Mouse (Mus musculus) erythroid progenitor cell, adult 5-6 weeks (primary cell): ENCODE data around the gene Irf6. TPM values are rescaled to one million over a fixed set of nuclear protein-coding genes. Genes with fewer than 3 reads are reported as not detected.
A peak's percentile ranks its signal among the peaks of the same experiment; 100 is the strongest.

Experiments used
- ATAC-seq: replicated peaks from 2 replicates; pipeline ENCODE4 v1.8.0; 2016; ENCODE audit warnings: moderate number of reproducible peaks, mild to moderate bottlenecking, moderate TSS enrichment, inconsistent platforms; ENCODE audit not compliant: poor library complexity, low FRiP score, severe bottlenecking
- total RNA-seq, 2 experiments: library from RNA; stranded (forward) in 1 of 2; stranded (reverse) in 1 of 2; fragments of 150-400 nt in 1 of 2; fragments of 186-747, 209-891 nt in 1 of 2; gene quantifications; 2 replicates each; pipeline versions ENCODE4 v1.2.3 to v1.2.4; 2015 to 2017; ENCODE audit warnings: low replicate concordance in 2 of 2

Irf6 gene
- total RNA-seq, 2 experiments from 2014 or later = not detected

DNA sequence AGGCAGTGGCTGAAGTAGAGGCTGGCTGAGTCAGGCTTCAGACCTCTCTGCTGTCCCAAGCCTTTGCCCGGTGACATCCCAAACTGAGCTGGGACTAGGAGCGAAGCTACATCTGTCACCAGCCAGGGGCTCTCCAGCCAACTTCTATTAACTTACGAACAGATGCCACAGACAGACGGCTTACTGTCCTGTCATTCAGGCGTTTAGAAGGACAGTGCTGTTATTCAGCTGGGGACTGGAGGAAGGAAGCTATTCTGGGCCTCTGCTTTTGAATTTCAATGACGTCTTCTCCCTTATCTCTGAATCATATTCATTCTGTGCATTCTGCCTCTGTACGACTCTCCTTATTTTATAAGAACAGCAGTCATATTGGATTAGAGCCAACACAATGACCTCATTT is 1.8 kb upstream of the Irf6 start:
- no peak for ATAC-seq

DNA sequence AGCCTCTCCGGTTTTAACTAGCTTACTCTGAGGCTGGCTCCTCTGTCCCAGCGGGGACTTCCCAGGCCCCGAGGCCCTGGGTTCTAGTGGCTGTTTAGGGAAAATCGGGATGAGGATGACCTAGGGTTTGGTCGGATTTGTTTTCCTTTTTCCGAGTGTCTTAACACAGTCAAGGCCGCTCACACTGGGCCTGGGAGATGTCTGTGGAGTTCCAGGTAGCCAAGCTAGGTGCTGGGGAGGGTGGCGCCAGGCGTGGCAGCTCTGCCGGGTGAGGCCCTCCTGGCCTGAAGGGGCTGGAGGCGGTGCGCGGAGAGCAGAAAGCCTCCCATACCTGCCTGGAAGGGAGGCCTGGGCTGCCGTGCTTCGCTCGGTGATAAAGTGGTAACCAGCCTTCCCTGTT is 650 bp downstream of the Irf6 start:
- no peak for ATAC-seq

DNA sequence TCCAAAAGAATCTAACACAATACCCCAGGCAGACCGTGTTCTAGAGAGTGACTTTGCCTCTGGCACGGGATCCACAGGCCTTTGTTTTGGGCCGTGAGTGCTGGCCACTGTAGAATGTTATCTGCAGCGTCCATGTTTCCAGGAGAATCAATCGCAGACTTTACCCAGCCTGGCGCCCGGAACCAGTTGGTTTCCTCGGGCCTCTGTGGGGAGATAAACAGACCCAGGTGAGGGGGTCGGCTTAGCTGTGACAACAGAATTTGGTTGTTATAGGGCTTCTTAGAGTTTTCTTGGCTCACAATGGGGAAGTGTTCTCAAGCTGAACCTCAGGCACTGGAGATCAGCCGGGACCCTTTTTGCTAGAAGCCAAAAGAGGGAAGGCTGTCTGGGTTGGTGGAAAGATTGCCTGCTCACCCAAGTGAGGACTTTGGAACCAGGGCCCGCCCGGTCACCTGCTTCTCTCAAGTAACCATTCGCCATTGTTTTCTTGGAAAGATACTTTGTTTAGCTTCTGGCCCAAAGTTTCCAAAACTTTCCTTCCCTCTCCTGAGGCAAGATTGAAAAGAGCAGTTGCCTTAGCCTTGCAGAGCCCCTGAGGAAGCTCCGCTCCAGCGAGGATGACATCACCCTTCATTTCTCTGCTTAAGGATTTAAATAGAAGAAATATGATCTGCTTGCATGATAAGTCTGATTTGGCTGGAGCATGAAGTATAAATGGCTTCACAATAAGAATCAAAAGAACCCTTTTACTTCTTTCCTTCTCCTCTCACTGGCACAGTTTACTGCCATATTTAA is 3.6 kb downstream of the Irf6 start:
- no peak for ATAC-seq

DNA sequence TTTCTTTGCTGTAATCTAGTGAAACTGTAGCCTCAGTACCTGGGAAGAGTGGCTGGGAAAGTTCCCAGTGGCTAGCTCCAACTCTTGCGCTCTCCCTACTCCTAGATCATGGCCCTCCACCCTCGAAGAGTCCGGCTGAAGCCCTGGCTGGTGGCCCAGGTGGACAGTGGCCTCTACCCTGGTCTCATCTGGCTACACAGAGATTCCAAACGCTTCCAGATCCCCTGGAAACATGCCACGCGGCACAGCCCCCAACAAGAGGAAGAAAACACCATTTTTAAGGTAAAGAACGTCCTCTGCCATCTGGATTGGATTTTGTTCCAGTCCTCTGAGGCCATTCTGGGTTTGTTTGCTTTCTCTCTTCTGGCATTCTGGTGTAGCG is 4.2 kb downstream of the Irf6 start:
- no peak for ATAC-seq

DNA sequence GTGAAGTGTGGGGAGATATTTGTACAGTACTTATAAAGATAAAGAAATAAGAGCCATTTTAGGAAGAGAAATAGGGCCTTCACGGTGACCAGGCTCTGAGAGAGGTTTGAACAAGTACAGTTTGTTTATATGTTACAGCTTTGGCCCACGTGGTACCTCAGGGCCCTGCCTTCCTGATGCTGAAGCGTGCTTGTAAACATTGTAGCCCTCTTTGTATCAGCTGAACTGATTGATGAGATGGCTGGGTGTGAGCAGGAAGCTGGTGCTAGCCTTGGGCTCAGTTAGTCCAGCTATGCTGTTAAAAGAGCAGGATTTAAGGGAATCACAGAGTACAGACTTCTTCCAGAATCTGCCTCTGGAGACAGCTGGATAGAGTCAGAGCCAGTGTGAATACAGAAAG is 6.3 kb downstream of the Irf6 start:
- ATAC-seq = no peak

DNA sequence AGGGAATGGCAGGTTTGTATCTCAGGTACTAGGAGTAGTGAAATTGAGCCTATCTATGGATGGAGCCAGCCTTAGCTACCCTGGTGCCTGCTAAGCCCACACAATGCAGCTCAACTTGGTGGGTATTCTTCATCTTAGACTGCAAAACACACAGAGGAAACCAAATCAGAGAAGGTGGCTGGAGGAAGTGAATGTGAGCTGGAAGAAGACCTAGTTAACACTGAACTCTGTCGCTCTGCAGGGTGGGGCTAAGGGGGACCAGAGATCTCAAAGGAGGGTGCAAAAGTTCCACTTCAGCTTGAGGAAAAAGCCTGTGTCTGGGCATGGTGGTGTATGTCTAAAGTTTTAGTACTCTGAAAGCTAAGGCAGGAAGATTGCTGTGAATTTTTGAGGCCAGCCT is 6.7 kb downstream of the Irf6 start:
- no peak for ATAC-seq

DNA sequence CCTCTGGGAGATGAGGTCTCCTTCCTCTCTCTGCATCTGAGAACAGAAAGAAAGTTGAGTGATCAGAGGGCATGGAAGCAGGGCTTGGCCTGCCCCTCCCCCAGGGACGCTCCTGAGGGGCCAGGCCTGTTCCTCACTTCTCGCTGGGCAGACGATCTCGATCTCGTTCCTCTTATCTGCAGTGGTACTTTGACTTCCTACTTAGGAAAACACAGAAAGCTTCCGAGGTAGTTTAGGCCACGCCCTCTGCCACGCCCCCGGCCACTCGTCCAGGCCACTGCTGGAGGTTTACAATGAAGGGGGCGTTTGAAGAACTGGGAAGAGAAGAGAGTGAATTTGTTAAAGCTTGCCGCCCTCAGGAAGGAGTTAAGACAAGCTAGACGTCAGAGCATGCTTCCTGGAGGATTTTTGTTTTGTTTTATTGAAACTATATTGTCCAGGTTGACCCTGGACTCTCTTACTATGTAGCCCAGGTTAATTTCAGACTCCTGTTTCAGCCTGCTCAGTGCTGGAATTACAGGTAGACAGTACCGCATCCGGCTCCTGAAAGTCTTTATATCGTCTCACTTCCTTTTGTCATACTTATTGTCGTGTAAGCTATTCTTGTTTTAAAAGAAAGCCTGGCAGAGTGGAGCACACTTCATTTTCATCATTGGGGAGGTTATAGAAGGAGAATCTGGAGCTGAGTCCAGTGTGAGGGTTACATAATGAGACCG is 7.6 kb downstream of the Irf6 start:
- no peak for ATAC-seq

DNA sequence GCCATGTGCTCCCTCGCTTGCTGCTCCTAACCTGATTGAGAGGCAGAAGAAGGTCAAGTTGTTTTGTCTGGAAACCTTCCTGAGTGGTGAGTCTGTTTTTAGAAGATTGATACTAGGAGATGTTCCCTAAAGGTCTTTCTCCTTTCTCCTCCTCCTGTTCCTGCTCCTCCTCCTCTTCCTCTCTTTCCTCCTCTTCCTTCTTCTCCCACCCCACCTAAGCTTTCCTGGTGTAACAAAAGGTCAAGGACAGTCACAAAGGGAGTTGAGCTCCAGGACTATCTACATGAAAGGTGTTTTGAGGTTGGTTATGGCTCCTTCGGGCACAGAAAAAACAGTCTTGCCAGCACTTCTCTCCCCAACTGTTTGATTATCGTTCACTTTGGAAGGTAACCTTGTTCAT is 14.8 kb downstream of the Irf6 start, which contains the start of gene A130010J15Rik:
Gene A130010J15Rik (plus strand): TSS at position 301 of the 400 bp plus-strand sequence.
- ATAC-seq = no peak

DNA sequence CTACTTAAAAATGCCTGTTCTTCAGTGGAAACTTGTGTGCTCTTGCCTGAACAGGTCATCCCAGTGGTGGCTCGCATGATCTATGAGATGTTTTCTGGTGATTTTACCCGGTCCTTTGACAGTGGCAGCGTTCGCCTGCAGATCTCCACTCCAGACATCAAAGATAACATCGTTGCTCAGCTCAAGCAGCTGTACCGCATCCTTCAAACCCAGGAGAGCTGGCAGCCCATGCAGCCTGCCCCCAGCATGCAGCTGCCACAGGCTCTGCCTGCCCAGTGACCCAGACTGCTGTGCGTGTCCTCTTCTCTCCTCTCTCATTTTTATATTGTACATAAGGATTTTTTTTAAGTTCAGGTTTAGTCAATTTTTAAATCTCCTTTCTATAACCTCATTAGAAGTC is 16.3 kb downstream of the Irf6 start:
- ATAC-seq = no peak

DNA sequence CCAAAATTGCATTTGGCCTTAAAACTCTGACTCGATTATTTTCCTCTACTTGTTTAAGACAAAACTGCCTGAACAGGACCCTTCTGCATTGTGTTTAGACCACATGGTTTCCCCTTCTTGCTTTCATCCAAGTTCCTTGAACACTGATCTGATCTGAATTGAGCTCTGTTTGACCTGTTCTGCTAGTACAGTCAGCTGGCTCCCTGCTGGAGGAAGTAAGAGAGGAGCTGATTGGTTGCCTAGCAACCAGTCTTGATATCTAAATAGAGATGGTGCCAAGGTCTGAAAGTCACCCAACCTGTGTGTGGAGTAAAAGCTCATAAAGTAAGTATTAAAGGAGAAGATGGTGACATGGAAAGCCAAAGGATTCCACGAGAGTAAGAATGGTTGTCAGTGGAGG is 16.9 kb downstream of the Irf6 start:
- no peak for ATAC-seq

DNA sequence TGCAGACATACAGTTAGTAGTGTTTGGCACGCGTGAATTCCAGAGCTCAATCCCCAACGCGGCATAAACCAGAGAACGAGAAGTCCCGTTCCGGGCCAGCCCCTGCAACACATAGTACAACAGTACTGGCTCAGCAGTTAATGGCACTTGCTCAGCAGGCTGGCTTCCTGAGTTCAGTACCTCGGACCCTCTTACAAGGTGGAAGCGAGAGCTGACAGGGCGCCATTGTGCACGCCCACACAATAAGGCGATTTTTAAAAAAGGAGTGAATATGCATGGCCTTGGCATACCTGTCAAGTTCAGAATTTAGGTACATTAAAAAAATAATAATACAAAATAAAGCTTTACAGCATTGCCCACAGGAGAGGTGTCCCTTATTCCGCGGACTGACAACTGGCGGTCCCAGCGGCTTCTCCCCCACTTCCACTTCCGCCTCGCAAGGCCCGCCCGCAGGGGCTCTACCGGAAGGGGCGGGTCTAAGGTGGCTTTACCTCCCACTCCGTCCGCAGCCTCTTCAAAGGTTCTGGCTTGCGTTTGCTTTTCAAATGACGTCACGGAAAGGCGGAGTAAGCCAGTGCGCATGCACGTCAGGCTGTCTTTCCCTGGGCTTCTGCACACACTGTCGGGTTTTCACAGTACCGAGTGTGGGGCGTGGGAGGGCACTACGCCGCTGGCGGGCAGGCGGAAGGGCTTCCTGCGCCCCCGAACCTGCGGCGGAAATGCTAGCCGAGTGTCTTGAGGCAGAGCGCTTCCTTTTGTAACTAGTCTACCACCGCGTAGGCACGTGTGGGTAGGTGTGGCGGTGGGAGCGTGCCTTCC is 20.3 kb downstream of the Irf6 start:
- ATAC-seq = peak; percentile 97

DNA sequence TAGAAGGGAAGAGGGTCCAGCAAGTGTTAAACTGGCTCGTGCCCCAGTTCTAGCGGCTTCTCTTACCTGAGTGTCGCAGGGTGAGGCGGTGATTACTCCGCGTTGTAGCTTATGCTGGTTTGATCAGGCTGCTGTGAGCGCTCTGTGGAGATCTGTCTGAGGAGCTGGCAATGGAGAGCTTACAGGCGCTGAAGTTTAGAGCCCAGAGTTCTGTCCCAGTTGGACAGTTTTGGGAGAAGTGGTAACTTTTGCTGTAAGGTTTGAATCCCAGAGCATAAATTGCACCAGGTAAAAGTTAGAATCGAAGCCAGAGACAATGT is 20.9 kb downstream of the Irf6 start:
- ATAC-seq = no peak

DNA sequence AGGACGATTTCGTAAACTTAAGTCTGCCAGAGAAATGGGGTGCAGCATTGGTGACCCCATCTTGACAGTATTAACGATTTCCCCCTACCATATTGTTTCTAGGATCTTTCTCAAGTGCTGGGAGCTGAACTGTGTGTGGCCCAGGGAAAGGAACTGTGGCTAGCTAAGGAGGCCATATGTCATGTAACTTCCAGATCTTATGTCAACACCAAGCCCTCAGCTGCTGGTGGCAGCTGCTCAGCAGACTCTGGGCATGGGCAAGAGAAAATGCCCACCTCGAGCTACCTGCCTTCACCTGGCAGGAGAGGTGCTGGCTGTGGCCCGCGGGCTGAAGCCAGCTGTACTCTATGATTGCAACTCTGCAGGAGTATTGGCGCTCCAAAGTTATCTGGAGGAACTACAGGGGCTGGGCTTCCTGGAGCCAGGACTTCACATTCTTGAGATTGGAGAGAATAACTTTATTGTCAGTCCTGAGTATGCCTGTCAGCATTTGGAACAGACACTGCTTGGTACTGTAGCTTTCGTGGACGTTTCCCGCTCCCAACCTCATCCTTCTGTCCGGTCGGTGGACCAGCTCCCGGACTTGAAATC is 21.3 kb downstream of the Irf6 start:
- no peak for ATAC-seq

DNA sequence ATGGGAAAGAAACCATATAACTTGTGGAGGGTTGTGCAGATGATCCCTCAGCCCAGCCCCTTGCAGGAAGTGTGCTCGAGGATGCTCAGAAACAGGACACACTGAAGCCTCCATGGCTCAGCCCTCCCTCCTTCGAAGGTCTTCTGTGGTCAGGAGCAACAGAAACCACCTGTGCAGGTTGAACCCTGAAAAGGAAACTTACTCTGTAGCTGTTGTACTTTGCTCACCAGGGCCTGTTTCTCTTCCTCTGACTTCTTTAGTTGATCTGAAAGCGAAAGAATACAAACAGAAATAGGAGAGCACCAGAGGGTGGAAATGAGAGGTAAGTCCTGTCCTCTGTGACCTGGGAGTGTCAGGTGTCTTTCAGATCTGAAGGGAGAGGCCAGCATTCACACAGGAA is 28.2 kb downstream of the Irf6 start:
- ATAC-seq = no peak

DNA sequence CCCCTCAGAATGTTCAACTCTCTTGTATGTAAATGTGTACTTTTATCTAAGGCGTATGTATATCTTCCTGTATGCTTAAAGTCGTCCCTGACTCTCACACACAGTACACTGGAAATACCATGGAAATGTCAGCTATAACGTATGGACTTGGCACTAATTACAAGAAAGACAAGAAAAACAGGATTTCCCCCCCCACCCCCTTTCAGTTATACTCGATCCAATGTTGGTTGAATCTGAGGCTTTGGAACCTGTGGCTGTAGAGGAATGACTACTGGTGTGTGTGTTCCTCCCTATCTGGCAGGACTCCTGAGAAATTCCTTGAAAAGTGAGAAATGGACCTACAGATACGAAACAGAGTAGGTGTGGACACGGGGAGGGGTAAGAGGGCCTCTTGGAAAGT is 35.3 kb downstream of the Irf6 start:
- ATAC-seq = no peak

DNA sequence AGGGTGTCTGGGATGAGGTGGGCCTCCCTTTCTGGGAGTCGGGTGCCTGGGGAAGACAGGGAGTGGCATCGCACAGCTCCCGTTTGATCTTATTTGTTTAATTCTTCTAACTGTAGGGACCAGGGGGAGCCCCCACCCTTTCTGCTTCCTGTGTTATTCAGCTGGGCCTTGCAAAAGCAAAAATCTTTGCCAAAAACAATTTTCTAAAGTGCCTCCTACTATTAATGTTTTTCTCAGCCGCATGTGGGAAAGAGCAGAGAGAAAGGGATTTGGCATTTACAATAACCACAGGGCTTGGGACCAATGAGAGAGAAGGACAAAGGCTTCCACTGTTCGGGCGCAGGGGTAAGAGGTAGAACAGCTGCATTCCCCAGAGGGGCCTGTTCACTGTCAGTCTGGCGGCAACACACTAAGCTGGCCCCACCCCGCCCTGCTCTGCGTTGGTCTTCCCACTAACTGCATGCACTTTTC is 36.3 kb downstream of the Irf6 start:
- ATAC-seq = no peak

DNA sequence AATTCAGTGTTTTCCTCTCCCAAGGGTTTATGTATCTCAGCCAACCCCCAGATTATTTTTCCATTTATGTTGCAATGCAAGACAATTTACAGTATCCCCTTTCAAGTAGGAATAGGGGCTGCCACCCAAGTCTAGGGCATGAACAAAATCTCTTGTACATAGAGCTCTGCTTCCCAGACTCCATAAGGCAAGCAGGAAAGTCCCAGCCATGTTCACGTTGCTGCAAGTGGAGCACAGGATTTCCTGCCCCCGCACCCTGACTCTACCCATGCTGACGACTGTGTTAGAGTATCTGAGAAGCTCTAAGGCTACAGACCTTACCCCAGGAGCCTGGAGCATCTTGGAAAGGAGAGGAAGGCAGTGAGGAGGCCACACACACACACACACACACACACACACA is 36.9 kb downstream of the Irf6 start:
- ATAC-seq = no peak

DNA sequence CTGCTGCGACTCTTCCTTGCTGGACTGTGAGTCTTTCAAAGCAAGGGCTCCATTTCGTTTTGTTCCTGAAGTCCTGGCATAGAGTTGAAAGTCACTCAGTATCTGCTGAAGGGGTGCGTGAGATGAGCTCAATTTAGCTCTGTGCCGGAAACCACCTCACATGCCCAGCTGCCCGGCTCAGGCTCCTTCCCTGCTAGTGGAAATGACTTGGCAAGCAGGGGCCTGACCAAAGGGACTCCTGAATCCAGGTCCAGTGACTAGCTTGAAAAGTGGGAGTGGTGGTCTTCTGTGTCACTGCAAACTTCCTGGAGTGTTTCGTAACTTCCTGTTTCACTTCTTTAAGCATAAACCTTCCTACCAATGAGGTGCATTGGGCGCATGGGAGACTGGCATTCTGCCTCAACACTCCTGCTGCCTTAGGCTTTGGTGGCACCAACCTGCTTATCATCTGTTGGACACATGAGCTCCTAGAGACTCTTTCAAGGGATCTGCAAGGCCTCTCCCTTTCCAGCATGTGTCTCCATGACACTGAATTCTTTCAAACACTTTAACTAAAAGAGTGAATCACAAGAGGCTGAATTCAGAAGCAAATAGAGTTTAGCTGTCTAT is 38.9 kb downstream of the Irf6 start:
- no peak for ATAC-seq

DNA sequence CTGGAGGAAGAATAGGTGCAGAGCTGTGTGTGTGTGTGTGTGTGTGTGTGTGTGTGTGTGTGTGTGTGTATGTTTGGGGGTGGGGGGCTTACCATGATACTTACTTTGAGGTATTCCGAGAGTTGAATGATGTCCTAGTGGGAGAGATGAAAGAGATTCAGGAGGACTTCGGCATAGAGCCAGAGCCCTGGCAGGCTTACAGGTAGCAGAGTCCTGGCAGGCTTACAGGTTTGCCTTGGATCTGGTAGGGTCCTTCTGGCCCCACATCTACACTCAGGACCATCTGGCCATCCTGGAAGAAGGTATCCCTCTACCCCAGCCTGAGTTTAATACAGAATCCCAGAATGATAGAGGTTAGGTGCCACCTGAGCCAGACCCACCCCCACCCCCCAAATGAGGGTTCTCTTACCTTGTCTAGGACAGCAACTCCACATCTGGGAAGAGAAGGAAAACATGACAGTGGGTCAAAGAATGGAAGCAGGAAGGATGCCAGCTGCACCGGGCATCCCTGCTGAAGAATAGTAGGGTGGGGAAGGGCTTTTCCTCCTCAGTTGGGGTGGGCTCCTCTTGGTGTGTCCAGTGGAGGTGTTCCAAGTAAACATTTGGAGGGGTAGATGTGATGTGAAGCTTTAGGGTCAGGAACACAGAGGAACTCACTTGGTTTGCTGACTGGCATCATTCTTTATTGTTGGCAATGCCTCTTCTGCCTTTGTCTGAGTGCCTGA is 41.7 kb downstream of the Irf6 start:
- ATAC-seq = no peak
